Mouse (Mus musculus) activated CD4-positive, CD25-positive, alpha-beta regulatory T cell, adult 4 months (primary cell): ENCODE measurements around the gene AW822073. TPM values are rescaled to one million over a fixed set of nuclear protein-coding genes. Genes with fewer than 3 reads are reported as not detected.
A peak's percentile ranks its signal among the peaks of the same experiment; 100 is the strongest.
"Not testable (repeated sequence)": the region's sequence is repeated elsewhere in the genome, so short reads cannot be mapped to it uniquely, and the experiment has no call there.

Experiments
- ATAC-seq: one replicate; pipeline ENCODE4 v1.8.0; 2017
- polyA plus RNA-seq, 2 experiments: library from polyadenylated mRNA; unstranded; fragments of 100-300 nt; shearing (Covaris generic); gene quantifications; one replicate each; pipeline ENCODE4 v1.2.1; 2017

The AW822073 gene
- polyA plus RNA-seq: not detected

- ATAC-seq: peak; percentile 32
Observed at GRCm38 (mm10) chr10:58224827-58225785, at the start of gene AW822073. TSS of gene AW822073 (minus strand) at chr10:58224930.

GRCm38 (mm10) chr10:58258466-58258865 is 33.7 kb upstream of the AW822073 start:
- ATAC-seq: no peak

- ATAC-seq: no peak
Observed at GRCm38 (mm10) chr10:58255954-58256353, 31.2 kb upstream of the AW822073 start.

GRCm38 (mm10) chr10:58255213-58255892 is 30.6 kb upstream of the AW822073 start, which contains the start of gene Gcc2:
TSS of gene Gcc2 (plus strand) at chr10:58255497.
- peak; percentile 99 for ATAC-seq

GRCm38 (mm10) chr10:58254635-58255175 is 30.0 kb upstream of the AW822073 start:
- ATAC-seq: no peak

- no peak for ATAC-seq
Observed at GRCm38 (mm10) chr10:58249535-58249934, 24.8 kb upstream of the AW822073 start.

GRCm38 (mm10) chr10:58238984-58239740 is 14.4 kb upstream of the AW822073 start:
- not testable (repeated sequence) for ATAC-seq

GRCm38 (mm10) chr10:58236613-58237012 is 11.9 kb upstream of the AW822073 start, which contains the start of gene Gm4981:
TSS of gene Gm4981 (minus strand) at chr10:58236701.
- ATAC-seq: no peak

- ATAC-seq: not testable (repeated sequence)
Observed at GRCm38 (mm10) chr10:58234985-58235384, 10.3 kb upstream of the AW822073 start.

- not testable (repeated sequence) for ATAC-seq
Observed at GRCm38 (mm10) chr10:58233740-58234121, 9.0 kb upstream of the AW822073 start.

- peak; percentile 22 for ATAC-seq
Observed at GRCm38 (mm10) chr10:58233054-58233739, 8.5 kb upstream of the AW822073 start.

- not testable (repeated sequence) for ATAC-seq
Observed at GRCm38 (mm10) chr10:58232641-58232969, 7.9 kb upstream of the AW822073 start, which contains the start of gene Duxf3. TSS of gene Duxf3 (minus strand) at chr10:58232675.

GRCm38 (mm10) chr10:58231779-58232640 is 7.3 kb upstream of the AW822073 start:
- ATAC-seq: peak; percentile 36

GRCm38 (mm10) chr10:58231088-58231487 is 6.4 kb upstream of the AW822073 start:
- ATAC-seq: not testable (repeated sequence)

- not testable (repeated sequence) for ATAC-seq
Observed at GRCm38 (mm10) chr10:58230021-58230420, 5.3 kb upstream of the AW822073 start.

GRCm38 (mm10) chr10:58227798-58228197 is 3.1 kb upstream of the AW822073 start:
- ATAC-seq: not testable (repeated sequence)

GRCm38 (mm10) chr10:58226357-58226756 is 1.6 kb upstream of the AW822073 start:
- ATAC-seq: not testable (repeated sequence)

GRCm38 (mm10) chr10:58223972-58224805 is 541 bp downstream of the AW822073 start:
- ATAC-seq: peak; percentile 28

- ATAC-seq: not testable (repeated sequence)
Observed at GRCm38 (mm10) chr10:58223161-58223560, 1.6 kb downstream of the AW822073 start.

- ATAC-seq: not testable (repeated sequence)
Observed at GRCm38 (mm10) chr10:58221571-58221970, 3.2 kb downstream of the AW822073 start.
